Mouse (Mus musculus) urinary bladder, postnatal 36 days (tissue): ENCODE data around the gene Sf3b3.
A peak's percentile ranks its signal among the peaks of the same experiment; 100 is the strongest.
"Not testable (repeated sequence)": the region's sequence is repeated elsewhere in the genome, so short reads cannot be mapped to it uniquely, and the experiment has no call there.

ENCODE experiments used
- DNase-seq, 2 experiments: peaks; one replicate each; pipeline ENCODE4 v3.0.0; 2022; ENCODE audit warnings: low spot score in 2 of 2, mixed read lengths in 1 of 2

Gene Sf3b3

DNA sequence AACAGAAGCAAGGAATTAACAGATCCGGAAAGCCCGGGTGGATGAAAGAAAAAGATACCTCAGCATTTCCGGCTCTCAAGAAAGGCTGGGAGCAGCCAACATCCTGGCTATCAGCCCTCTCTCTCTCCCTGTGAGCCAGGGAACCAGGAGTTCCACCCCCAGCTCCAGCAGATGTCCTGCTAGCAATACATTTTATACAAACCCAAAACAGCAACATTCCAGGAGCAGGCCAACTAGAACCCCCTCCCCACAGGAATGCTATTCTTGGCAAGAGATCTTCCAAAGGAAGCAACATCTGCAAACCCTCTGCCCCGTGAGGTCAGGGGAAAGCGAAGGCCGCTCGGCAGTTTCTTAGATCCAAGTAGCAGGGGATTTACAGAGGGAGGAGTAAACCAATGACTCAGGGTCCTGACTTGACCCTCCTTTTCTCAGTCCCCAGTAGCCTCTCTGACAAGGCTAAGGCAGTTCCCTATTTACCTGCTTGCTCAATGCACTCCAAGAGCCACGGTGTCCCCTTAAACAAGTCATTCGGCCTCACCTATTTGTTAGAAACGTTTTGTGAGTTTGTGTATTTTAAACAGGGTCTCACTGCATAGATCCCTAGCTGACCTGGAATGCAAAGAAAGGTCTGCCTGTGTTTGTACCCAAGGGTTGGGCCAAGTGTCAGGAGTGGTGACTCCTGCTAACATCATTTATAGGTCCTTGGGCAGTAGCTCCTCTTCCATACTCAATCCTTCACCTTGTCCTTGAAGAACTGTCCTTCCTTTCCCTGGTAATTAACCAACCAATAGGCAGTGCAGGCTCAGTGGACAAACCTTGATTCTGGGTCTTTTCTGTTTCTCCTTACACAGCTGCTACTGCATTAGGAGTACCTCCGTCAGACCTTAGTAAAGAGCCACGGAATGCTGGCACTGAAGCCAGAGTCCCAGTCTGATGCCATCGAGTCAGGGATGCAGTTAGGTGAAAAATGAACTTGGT is 37.8 kb downstream of the Sf3b3 start:
- peak in 1 of 2 experiments; percentile 12 for DNase-seq

- no peak for DNase-seq
Observed at GRCm38 (mm10) chr8:110806146-110806545, 40.4 kb downstream of the Sf3b3 start.

- no peak for DNase-seq
Observed at GRCm38 (mm10) chr8:110805669-110806068, 40.9 kb downstream of the Sf3b3 start, which contains the start of gene Il34. TSS of gene Il34 (minus strand) at chr8:110805924.

DNA sequence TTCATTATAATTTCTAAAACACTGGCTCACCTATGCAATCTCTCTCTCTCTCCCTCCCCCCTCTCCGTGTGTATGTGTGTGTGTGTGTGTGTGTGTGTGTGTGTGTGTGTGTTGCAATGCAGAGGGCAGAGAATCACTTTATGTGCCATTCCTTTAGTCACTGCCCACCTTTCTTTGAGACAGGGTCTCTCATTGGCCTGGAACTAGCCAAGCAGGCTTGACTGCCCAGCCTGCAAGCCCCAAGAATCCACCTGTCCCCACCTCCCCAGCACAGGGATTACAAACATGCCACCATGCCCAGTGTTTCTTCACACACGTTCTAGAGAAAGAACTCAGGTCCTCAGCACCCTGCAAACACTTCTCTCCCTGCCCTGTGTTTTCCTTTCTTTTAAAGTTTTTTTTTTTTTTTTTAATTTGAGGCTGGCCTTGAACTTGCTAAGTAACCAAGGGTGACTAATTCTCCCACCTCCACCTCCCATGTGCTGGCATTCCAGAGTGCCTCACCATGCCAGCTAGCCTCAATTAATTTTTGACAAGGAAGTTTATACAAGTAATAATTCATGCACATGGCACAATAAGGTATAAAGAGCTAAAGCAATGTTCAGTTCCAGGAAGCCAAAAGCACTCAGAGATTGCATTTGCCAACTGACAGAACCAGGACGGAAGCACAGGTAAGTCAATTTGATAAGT is 41.6 kb downstream of the Sf3b3 start:
- DNase-seq, result no peak

GRCm38 (mm10) chr8:110803856-110804255 is 42.7 kb downstream of the Sf3b3 start:
- DNase-seq, result no peak

DNA sequence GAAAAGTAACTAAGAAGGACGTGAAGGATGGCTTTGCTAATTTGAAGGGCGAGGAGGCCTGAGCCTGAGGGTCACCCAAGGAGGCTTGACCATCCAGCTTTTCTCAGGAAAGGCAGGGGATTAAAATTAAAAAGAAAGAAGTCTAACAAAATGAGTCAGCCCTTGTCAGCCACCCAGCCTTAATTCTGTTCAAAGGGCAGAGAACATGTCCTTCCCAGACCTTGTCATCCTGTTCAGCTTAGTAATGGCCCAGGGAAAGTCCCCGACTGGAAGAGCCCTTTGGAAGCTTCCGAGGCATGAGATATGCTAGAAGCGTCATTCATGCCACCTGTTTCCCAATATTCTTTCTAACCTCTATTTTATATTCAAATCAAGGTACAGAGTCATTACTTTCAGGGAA is 43.6 kb downstream of the Sf3b3 start:
- DNase-seq, result no peak

DNA sequence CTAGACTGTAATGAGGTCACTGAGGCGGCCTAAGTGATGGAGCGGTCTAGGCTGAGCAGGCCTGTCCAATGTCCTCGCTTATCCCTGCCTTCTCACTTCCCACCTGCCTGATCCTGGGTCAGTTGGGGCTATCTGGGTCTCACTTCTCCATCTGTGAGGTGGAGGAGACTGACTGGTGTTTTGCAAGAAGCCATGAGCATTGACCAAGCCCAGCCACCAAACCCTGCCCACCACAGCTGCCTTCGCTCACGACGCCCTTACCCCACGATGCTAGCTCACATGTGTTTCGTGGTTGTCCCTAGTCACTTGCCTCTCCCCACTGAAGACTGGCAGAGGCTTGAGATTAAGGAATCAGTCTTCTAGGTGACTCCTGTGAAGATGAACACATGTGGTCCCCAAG is 49.5 kb downstream of the Sf3b3 start:
- DNase-seq, result no peak

DNA sequence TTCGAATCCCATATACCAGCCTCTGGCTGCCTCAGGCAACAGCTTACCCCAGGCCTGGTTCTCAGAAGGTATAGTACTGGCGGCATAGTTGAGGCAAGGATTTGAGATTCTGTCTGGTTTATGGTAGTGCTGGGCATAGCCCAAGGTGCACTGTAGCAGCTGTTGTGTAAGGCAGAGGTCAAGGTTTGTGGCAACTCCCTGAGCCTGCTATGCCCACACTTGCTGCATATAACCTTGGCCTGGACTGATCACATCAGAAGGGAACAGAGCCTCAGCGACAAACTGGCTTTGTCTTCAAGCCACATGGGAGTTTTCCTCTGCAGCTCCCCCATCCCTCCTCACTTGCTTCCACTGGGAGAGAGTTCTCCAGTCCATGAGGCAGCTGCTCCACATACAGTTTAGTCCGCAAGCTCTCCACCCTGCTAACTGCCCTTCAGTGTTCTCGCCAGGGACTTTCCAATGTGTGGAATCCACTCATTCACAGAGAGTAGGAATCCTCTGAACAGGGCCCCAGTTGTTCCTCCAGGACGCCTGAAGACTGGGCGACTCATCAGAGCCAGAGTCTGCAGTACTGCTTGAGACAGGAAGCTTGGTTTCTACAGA is 52.1 kb downstream of the Sf3b3 start:
- DNase-seq, result no peak

DNA sequence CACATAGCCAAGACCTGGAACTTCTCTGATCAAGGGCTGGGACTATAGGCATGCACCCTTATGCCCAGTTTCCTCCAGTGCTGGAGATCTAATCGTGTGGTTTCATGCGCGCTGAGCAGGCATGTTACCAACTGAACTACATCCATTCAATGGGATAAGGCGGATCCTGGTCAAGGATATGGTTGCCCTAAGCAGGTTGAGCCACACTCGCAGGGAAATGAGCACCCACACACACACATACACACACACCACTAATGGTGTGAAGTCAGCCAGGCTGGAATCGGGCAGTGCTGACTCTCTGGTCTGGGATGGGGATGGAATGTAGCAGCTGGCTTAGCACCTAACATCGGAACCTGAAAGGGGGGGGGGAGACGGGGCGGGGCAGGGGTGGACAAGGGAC is 52.7 kb downstream of the Sf3b3 start:
- DNase-seq, result no peak

- no peak for DNase-seq
Observed at GRCm38 (mm10) chr8:110793511-110793910, 53.1 kb downstream of the Sf3b3 start.

DNA sequence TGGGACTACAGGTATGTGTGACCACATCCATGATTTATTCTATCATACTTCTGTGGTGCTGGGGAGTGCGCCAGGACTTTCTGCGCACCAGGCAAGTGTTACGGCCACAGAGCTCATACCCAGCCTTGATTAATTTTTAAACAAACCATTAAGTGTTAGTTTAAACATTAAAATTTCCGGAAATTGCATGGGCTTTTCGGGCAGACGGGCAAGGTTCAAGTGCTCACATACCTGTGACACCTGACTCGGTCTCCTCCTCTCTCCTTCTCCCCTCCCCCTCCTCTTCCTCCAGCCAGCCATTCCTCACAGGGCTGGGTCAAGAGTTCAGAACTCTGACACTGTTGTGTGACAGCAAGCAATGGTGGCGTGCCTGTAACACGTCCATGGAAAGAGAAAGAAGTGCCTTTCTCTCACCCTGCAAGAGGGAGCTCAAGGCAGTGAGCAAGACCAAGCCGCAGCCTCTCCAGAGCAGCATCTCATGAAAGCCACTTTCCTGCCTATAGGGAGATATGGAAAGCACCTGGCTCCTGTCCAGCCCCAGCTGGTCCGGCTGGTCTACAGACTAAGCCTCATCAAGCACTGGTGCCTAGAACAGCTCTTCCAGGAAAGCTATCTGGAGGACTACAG is 53.9 kb downstream of the Sf3b3 start:
- no peak for DNase-seq

DNA sequence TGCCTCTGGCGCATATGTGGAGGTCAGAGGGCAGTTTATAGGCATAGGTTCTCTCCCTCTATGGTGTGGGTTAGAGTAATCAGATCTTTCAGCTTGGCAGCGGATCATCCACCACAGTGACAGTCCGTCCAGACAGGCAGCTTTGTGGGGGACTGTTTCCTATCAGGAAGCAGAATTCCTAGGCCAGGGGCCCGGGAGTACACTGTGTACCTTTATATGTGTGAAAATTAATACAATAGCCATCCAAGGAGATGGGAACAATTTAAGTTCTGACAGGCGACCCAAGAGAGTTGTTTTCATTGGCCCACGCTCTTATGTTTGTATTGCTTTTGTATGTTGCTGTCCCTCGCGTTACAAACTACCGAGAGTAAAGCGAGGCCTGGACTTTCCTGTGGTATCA is 55.4 kb downstream of the Sf3b3 start:
- DNase-seq, result no peak

GRCm38 (mm10) chr8:110790270-110790669 is 56.3 kb downstream of the Sf3b3 start:
- no peak for DNase-seq

DNA sequence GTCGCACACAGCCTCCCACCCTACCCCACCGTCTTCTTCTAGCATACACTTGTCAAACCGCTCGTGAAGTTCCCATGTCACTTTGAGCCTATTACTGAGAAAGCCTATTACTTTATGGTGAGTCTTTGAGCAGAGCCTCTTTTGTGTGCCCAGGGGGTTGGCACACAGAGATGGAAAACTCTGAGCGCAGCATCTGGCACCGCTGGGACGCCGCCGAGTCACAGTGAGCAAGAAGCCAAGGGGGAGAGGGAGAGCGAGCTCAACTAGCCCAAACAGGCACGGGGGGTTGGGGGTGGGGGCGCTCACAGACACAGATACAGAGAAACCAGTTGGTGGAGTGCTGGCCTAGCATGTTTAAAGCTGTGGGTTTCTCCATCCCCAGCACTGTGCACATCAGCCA is 57.0 kb downstream of the Sf3b3 start:
- no peak for DNase-seq

DNA sequence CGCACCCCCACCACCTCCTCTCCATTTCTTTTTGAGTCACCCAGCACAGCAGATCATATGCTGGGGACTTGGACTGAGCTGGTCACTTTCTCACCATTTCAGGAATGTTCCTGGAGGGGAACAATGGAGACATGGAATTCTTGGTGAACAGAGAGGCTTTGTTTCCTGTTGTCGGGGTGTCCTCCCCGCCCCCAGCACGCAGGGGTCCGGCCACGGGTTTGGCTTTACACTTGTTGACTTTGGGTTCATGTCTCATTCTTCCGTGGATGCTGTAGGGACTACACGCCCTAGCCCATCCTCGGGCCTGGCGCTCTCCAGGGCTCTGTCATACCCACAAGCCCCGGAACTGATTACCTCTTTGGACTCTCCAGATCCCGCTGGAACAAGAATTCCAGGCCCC is 57.6 kb downstream of the Sf3b3 start:
- no peak for DNase-seq

DNA sequence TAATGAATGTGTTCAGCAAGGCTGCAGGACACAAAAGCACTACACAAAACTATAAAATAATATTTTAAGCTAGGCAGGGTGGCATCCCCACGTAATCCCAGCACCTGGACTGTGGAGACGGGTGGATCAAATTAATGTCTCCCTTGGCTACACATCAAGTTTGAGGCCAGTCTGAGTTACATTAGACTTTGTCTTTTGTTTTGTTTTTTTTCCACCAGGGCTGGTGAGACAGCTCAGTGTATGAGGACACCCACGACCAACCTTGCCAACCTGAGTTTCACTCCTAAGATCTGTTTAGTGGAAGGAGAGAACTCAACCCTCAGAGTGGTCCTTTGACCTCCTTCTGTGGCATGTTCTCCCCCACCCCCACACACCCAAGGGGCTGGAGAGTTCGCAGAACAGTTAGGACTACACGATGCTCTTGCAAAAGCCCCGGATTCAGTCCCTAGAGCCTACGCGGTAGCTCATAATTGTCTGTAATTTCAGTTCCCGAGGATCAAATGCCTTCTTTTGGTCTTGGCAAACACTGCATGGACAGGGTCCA is 59.1 kb downstream of the Sf3b3 start:
- DNase-seq, result peak in 1 of 2 experiments; percentile 38

GRCm38 (mm10) chr8:110786934-110787333 is 59.7 kb downstream of the Sf3b3 start:
- DNase-seq, result no peak

DNA sequence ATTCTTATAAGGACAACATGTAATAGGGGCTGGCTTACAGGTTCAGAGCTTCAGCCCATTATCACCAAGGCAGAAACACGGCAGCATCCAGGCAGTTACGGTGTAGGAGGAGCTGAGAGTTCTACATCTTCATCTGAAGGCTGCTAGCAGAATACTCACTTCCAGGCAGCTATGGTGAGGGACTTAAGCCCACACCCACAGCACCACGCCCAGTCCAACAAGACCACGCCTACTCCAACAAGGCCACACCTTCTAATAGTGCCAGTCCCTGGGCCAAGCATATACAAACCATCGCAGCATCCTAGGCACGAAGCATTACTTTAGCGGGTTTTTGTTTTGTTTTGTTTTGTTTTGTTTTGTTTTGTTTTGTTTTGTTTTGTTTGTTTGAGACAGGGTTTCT is 60.1 kb downstream of the Sf3b3 start:
- not testable (repeated sequence) for DNase-seq

- DNase-seq, result no peak
Observed at GRCm38 (mm10) chr8:110785366-110785765, 61.2 kb downstream of the Sf3b3 start.

GRCm38 (mm10) chr8:110779924-110780718 is 66.5 kb downstream of the Sf3b3 start:
- no peak for DNase-seq

- no peak for DNase-seq
Observed at GRCm38 (mm10) chr8:110776335-110776734, 70.3 kb downstream of the Sf3b3 start.
